Mouse (Mus musculus): ENCODE results near the gene Scin. TPM values are rescaled to one million over a fixed set of nuclear protein-coding genes. Genes with fewer than 3 reads are reported as not detected.

The Scin gene
- polyA plus RNA-seq, 1 experiment from 2014 or later: not detected

GRCm38 (mm10) chr12:40029201-40029600, 104.8 kb downstream of the Scin start:
- no peaks in the 10 kb centered on the region for H3K4me1 ChIP-seq (replicated peaks; ENCODE audit: control insufficient read depth, insufficient read depth, low read length)
- no peak overlapping the region for H3K4me3 ChIP-seq (ENCODE audit: low read depth, low read length)
- H3K9ac ChIP-seq (ENCODE audit: low read length): no peak overlapping the region
- no peak for ATAC-seq (replicated peaks; ENCODE audit: low FRiP score)
- H3K27me3 ChIP-seq (ENCODE audit: control insufficient read depth, insufficient read depth, low read length): no peaks in the 10 kb centered on the region
- H3K27ac ChIP-seq (ENCODE audit: low read depth, low read length): no peak overlapping the region
- H3K4me2 ChIP-seq (ENCODE audit: low read depth, low read length, severe bottlenecking): no peak overlapping the region
- WGBS: 83% methylated on average over 4 of the region's 4 CpGs
- no peak for DNase-seq (ENCODE audit: low spot score)
- H3K9me3 ChIP-seq (ENCODE audit: control insufficient read depth, low read length): no peaks in the 10 kb centered on the region
- H3K36me3 ChIP-seq (ENCODE audit: control insufficient read depth, insufficient read depth, low read length): no peaks in the 10 kb centered on the region

DNA sequence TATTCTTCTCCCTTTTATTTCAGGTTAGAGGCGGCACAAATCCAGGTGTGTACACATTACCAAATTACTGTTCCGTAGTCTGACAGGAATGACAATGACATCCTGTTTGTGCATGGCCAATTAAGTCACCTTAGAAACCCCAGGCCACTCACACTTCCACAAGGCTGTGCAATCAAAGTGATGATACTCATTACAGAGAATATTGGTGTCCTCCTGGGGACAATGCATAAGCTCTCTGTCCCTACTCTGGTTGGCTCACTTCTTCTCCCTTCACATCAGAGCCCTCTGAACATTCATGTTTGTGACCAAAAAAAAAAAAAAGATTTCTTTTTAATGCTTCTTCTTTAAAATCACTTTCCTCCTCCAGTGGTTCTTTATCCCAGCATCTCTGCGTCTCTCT, 106.2 kb downstream of the Scin start:
- 92% methylated on average over 3 of the region's 3 CpGs for WGBS
- H3K9me3 ChIP-seq (ENCODE audit: control insufficient read depth, low read length): no peaks in the 10 kb centered on the region
- H3K27ac ChIP-seq (ENCODE audit: low read depth, low read length): no peak overlapping the region
- ATAC-seq (replicated peaks; ENCODE audit: low FRiP score): no peak
- no peaks in the 10 kb centered on the region for H3K4me1 ChIP-seq (replicated peaks; ENCODE audit: control insufficient read depth, insufficient read depth, low read length)
- H3K4me3 ChIP-seq (ENCODE audit: low read depth, low read length): no peak overlapping the region
- H3K4me2 ChIP-seq (ENCODE audit: low read depth, low read length, severe bottlenecking): no peak overlapping the region
- no peaks in the 10 kb centered on the region for H3K27me3 ChIP-seq (ENCODE audit: control insufficient read depth, insufficient read depth, low read length)
- no peak for DNase-seq (ENCODE audit: low spot score)
- no peaks in the 10 kb centered on the region for H3K36me3 ChIP-seq (ENCODE audit: control insufficient read depth, insufficient read depth, low read length)
- no peak overlapping the region for H3K9ac ChIP-seq (ENCODE audit: low read length)

DNA sequence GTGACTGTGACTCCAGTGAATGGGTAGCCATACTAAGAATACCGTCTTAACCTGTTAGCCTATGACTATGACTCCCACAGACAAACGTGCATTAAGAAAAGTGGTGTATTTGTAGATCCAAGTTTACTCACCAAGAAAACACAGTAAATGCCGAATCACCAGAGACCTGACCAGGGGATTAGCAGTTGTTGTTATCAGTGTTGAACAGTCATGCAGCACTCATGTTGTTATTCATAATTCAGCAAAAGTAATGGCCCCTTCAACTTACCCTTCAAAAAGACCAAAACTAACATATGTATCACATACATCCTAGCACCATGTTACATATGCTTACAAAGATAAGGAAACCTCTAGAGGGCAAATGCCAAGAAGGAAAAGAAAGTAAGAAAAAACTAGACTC, 106.6 kb downstream of the Scin start:
- Histone ChIP-seq H3K9me3 (ENCODE audit: control insufficient read depth, low read length) (no peaks in the 10 kb centered on the region), H3K4me2 (ENCODE audit: low read depth, low read length, severe bottlenecking) (no peak overlapping the region), H3K9ac (ENCODE audit: low read length) (no peak overlapping the region), H3K27me3 (ENCODE audit: control insufficient read depth, insufficient read depth, low read length) (no peaks in the 10 kb centered on the region), H3K36me3 (ENCODE audit: control insufficient read depth, insufficient read depth, low read length) (no peaks in the 10 kb centered on the region), H3K4me3 (ENCODE audit: low read depth, low read length) (no peak overlapping the region), H3K4me1 (replicated peaks; ENCODE audit: control insufficient read depth, insufficient read depth, low read length) (no peaks in the 10 kb centered on the region), H3K27ac (ENCODE audit: low read depth, low read length) (no peak overlapping the region)
- no peak for DNase-seq (ENCODE audit: low spot score)
- 86% methylated on average over 3 of the region's 3 CpGs for WGBS
- ATAC-seq (replicated peaks; ENCODE audit: low FRiP score): no peak

DNA sequence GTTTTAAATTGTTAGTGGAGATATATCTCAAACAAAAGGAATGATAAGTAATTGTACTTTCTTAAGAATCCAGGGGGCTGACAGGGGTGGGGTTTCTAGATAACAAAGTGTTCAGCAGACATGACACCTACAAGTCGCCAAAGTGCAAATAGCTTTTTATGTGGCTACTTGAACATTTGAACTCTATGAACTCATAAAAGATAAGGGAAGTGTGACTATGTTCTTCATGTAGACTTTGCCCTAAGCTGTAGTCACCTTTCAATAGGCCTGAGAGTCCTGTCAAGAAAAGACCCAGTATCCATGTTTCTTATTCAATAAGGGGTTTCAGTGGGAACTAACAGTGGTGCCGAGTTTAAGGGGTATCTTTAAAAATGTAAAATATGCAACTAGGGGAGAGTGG, 110.1 kb downstream of the Scin start:
- Histone ChIP-seq H3K4me2 (ENCODE audit: low read depth, low read length, severe bottlenecking) (no peak overlapping the region), H3K27me3 (ENCODE audit: control insufficient read depth, insufficient read depth, low read length) (no peaks in the 10 kb centered on the region), H3K4me3 (ENCODE audit: low read depth, low read length) (no peak overlapping the region), H3K27ac (ENCODE audit: low read depth, low read length) (no peak overlapping the region), H3K9ac (ENCODE audit: low read length) (no peak overlapping the region), H3K9me3 (ENCODE audit: control insufficient read depth, low read length) (no peaks in the 10 kb centered on the region), H3K4me1 (replicated peaks; ENCODE audit: control insufficient read depth, insufficient read depth, low read length) (no peaks in the 10 kb centered on the region), H3K36me3 (ENCODE audit: control insufficient read depth, insufficient read depth, low read length) (no peaks in the 10 kb centered on the region)
- ATAC-seq (replicated peaks; ENCODE audit: low FRiP score) (no peak), DNase-seq (ENCODE audit: low spot score) (no peak)
- WGBS: 91% methylated on average over 2 of the region's 2 CpGs

DNA sequence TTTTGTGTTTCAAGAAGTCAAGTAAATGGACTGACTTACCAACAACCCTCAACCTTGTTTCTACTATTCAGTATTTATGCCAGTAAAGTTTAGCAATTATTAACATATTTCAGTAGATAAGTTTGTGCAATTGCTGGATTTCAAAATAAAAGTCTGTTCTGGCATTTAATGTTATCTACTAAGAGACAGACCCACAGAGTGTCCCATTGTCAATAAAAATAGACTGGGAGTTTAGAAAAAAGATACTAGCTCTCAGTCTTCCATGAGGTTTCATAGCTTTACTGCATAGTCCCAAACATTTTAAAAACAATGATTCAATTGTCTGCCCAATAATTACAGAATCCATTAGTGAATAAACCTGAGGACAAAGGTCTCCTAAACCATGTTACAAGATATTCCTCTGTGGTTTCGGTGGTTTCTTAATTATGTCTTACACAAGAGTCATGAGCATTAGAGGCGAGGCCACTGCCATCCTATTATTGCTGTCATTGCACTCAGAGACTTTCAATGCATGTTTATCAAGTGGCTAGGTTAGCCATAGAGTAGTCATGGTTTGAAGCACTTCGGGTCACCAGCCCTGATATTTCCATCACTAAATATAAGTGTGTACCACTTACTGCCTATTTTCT, 110.9 kb downstream of the Scin start:
- no peak overlapping the region for H3K9ac ChIP-seq (ENCODE audit: low read length)
- DNase-seq (ENCODE audit: low spot score): no peak
- H3K4me1 ChIP-seq (replicated peaks; ENCODE audit: control insufficient read depth, insufficient read depth, low read length): no peaks in the 10 kb centered on the region
- no peak overlapping the region for H3K4me2 ChIP-seq (ENCODE audit: low read depth, low read length, severe bottlenecking)
- no peaks in the 10 kb centered on the region for H3K36me3 ChIP-seq (ENCODE audit: control insufficient read depth, insufficient read depth, low read length)
- H3K27me3 ChIP-seq (ENCODE audit: control insufficient read depth, insufficient read depth, low read length): no peaks in the 10 kb centered on the region
- no peak for ATAC-seq (replicated peaks; ENCODE audit: low FRiP score)
- H3K9me3 ChIP-seq (ENCODE audit: control insufficient read depth, low read length): no peaks in the 10 kb centered on the region
- no peak overlapping the region for H3K4me3 ChIP-seq (ENCODE audit: low read depth, low read length)
- 79% methylated on average over 3 of the region's 3 CpGs for WGBS
- no peak overlapping the region for H3K27ac ChIP-seq (ENCODE audit: low read depth, low read length)

DNA sequence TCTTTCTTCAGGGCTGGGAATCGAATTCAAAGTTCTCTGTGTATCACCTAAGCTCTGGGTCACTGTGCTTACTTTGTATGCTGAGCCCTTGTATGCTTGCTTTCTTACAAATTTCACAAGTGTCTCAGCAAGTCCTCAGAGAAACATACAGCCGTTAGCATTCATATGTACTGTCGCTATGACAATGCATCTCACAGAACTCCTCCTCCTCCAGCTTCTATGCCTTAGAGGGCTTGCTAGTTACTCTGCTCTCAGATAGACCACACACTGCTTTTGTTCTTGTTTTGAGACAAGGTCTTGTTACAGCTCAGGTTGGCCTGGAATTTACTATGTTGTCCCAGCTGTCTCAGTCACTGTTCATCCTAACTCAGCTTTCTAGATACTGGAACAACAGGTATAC, 111.7 kb downstream of the Scin start:
- no peak overlapping the region for H3K27ac ChIP-seq (ENCODE audit: low read depth, low read length)
- H3K36me3 ChIP-seq (ENCODE audit: control insufficient read depth, insufficient read depth, low read length): no peaks in the 10 kb centered on the region
- H3K4me3 ChIP-seq (ENCODE audit: low read depth, low read length): no peak overlapping the region
- ATAC-seq (replicated peaks; ENCODE audit: low FRiP score) (no peak), DNase-seq (ENCODE audit: low spot score) (no peak)
- no peaks in the 10 kb centered on the region for H3K27me3 ChIP-seq (ENCODE audit: control insufficient read depth, insufficient read depth, low read length)
- no peaks in the 10 kb centered on the region for H3K9me3 ChIP-seq (ENCODE audit: control insufficient read depth, low read length)
- no peak overlapping the region for H3K9ac ChIP-seq (ENCODE audit: low read length)
- no peaks in the 10 kb centered on the region for H3K4me1 ChIP-seq (replicated peaks; ENCODE audit: control insufficient read depth, insufficient read depth, low read length)
- 77% methylated on average over 3 of the region's 3 CpGs for WGBS
- H3K4me2 ChIP-seq (ENCODE audit: low read depth, low read length, severe bottlenecking): no peak overlapping the region

- ATAC-seq (replicated peaks; ENCODE audit: low FRiP score) (no peak), DNase-seq (ENCODE audit: low spot score) (no peak)
- no peaks in the 10 kb centered on the region for H3K9me3 ChIP-seq (ENCODE audit: control insufficient read depth, low read length)
- no peak overlapping the region for H3K4me2 ChIP-seq (ENCODE audit: low read depth, low read length, severe bottlenecking)
- H3K27me3 ChIP-seq (ENCODE audit: control insufficient read depth, insufficient read depth, low read length): no peaks in the 10 kb centered on the region
- WGBS: 86% methylated on average over 6 of the region's 6 CpGs
- H3K4me3 ChIP-seq (ENCODE audit: low read depth, low read length): no peak overlapping the region
- H3K4me1 ChIP-seq (replicated peaks; ENCODE audit: control insufficient read depth, insufficient read depth, low read length): peaks cover 3% of the 10 kb centered on the region; the same call in 1 of the 2 replicates
- no peaks in the 10 kb centered on the region for H3K36me3 ChIP-seq (ENCODE audit: control insufficient read depth, insufficient read depth, low read length)
- no peak overlapping the region for H3K9ac ChIP-seq (ENCODE audit: low read length)
- no peak overlapping the region for H3K27ac ChIP-seq (ENCODE audit: low read depth, low read length)
These were observed 116.0 kb downstream of the Scin start for GRCm38 (mm10) chr12:40017955-40018505.

DNA sequence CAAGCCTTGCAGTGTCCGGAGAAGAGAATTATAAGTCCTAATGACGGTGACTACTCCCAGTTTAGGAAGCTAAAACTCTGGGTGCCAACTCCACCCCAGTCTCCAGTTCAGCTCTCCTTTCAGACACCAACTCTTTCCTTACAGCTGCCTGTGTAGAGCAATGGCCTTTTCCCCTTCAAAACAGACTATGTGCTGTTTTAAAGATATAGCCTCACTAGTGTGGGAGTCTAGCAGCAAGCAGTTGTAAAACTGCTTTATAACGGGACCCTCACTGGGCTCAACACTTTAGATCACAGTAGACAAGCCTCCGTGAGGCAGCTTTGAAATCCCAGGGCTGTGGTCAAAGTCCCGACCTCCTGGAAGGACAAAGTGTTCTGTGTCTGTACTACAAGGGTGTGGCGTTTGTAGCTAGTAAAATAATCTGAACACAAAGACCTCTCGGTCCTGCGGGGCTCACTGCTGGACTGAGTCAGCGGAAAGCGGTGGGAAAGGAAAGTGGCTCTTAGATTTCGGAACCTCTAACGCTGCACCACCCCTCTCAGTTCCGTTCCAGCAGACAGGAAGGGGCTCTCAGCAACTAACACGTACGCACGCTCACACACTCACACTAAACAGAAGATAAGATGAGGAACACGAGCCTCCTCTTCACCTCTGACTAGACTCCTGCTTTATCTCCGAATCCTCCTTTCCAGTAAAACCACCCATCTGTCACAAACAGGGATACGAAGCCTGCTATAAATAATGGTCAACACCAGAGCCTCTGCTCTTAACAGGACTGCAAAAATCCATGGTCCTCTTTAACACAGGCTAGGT, 117.2 kb downstream of the Scin start:
- Histone ChIP-seq H3K9ac (ENCODE audit: low read length) (peak overlapping the region; percentile 21; the same call in 1 of the 2 replicates), H3K27me3 (ENCODE audit: control insufficient read depth, insufficient read depth, low read length) (no peaks in the 10 kb centered on the region), H3K4me3 (ENCODE audit: low read depth, low read length) (no peak overlapping the region), H3K27ac (ENCODE audit: low read depth, low read length) (no peak overlapping the region), H3K9me3 (ENCODE audit: control insufficient read depth, low read length) (no peaks in the 10 kb centered on the region), H3K4me1 (replicated peaks; ENCODE audit: control insufficient read depth, insufficient read depth, low read length) (peaks cover 3% of the 10 kb centered on the region; the same call in 1 of the 2 replicates), H3K4me2 (ENCODE audit: low read depth, low read length, severe bottlenecking) (0 out of 2 replicates have a peak overlapping the region, but pooled peaks have one; percentile 22), H3K36me3 (ENCODE audit: control insufficient read depth, insufficient read depth, low read length) (no peaks in the 10 kb centered on the region)
- peak; percentile 39 for ATAC-seq (replicated peaks; ENCODE audit: low FRiP score)
- 55% methylated on average over 19 of the region's 19 CpGs for WGBS
- DNase-seq (ENCODE audit: low spot score): no peak

Data from forebrain, embryonic 11.5 days (tissue).